Mouse (Mus musculus) macrophage (primary cell): ENCODE measurements around the gene Wdr63. TPM values are rescaled to one million over a fixed set of nuclear protein-coding genes. Genes with fewer than 3 reads are reported as not detected.

ENCODE experiments used
- H3K27ac ChIP-seq: fragments of 350-480 bp; formaldehyde crosslinking; 2 replicates; pipeline ENCODE4 v1.9.0; 2021
- H3K36me3 ChIP-seq: fragments of 350-480 bp; formaldehyde crosslinking; 2 replicates; pipeline ENCODE4 v1.9.0; 2021; ENCODE audit errors: inconsistent target
- H3K4me3 ChIP-seq: fragments of 350-480 bp; formaldehyde crosslinking; 2 replicates; pipeline ENCODE4 v1.9.0; 2021; ENCODE audit errors: inconsistent target
- H3K79me2 ChIP-seq: fragments of 350-480 bp; formaldehyde crosslinking; 2 replicates; pipeline ENCODE4 v1.9.0; 2021; ENCODE audit errors: inconsistent target
- WGBS: methylation state at CpG from one replicate; pipeline ENCODE4 v1.1.7; 2026; ENCODE audit warnings: inconsistent platforms; ENCODE audit not compliant: missing documents; 5-methylcytosine and 5-hydroxymethylcytosine counted together
- polyA plus RNA-seq: library from polyadenylated mRNA; stranded (reverse); fragments of 250-400 nt; gene quantifications from 3 replicates; pipeline ENCODE4 v1.2.4, GENCODE M21; 2018; ENCODE audit warnings: inconsistent platforms

Wdr63 gene
- polyA plus RNA-seq, 1 experiment from 2014 or later, result 0.10 TPM

DNA sequence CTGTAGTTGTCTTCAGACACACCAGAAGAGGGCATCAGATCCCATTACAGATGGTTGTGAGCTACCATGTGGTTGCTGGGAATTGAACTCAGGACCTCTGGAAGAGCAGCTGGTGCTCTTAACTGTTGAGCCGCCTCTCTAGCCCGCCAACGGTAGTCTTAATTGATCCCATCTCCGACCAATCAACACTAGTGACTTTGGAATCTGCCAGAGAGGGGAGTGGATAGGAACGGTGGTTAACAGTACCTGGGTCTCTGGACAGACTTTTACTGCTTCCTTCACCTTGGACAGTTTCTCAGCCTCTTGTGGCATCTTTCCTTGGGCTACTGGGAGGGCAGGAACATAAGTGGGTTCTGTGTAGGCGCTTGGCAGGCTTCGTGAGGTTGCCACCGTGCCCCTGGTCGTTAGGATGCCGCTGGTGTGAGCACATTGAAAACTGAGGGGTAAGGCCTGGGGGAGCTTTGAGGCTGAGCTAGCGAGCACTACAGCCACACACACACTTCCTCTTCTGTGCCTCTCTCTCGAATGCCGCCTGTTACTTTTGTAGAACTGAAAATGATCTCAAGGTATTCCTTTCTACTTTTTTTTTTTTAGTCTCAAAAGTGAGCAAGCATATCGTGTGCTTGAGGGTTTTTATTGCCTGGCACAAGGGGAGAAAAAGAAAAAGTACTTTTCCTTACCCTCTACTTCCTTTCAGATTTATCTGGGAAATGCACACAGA is 114.3 kb downstream of the Wdr63 start:
- no peaks in the 10 kb centered on the region for H3K36me3 ChIP-seq
- H3K27ac ChIP-seq, result no peak overlapping the region
- 39% methylated on average over 14 of the region's 14 CpGs for WGBS
- H3K4me3 ChIP-seq, result no peak overlapping the region
- H3K79me2 ChIP-seq, result no peaks in the 10 kb centered on the region

DNA sequence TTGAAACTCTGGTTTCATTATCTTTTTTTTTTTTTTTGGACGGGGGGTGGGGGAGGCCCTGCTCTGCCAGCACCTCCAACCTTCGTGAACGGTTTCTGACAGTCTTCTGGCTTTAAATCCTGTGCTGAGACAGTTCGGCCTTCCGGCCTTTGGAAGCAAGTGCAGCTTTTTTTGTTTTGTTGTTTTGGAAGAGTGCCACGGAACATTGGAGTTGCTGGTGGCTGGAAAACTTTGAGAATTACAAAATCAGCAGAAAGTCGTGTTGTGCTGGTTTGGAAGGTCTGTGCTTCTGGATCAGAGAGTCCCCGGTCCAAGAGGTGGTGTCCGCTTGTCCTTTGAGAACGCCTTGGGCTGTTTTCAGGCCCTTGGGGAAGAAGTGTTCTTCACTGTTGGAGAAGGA is 115.1 kb downstream of the Wdr63 start:
- 96% methylated on average over 10 of the region's 10 CpGs for WGBS
- H3K4me3 ChIP-seq, result no peak overlapping the region
- no peaks in the 10 kb centered on the region for H3K36me3 ChIP-seq
- H3K27ac ChIP-seq, result no peak overlapping the region
- no peaks in the 10 kb centered on the region for H3K79me2 ChIP-seq

DNA sequence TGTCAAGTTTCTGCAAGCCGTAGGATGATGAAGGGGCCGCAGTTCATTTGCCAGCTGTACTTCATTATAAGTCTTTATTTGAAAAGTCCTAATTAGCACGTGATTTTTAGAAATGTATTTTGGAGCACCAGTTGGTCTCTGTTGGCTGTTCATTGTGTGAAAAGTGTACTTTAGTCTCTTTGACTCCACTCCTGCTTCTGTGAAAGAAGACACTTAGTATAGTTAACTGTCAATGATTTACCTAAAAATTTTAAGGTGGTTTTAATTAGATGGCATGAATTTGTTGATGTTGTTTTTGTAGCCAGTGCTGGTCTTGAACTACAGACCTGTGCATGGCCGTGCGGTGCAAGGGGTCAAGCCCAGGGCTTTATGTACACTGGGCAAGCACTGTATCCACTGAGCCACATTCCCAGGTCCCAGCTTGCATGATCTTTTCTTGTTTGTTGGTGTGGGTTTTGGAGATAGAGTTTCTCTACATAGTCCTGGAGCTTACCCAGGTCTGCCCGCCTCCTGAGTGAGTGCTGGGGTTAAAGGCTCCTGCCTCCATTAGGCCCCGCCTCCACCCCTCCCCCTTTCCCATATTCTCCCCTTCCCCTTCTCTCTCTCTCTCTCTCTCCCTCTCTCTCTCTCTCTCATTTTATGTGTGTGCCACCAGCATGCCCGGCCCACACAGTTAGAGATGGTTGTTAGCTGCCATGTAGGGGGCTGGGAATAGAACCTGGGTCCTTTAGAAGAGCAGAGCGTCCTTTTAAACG is 115.8 kb downstream of the Wdr63 start:
- H3K27ac ChIP-seq, result no peak overlapping the region
- WGBS, result 97% methylated on average over 10 of the region's 10 CpGs
- no peak overlapping the region for H3K4me3 ChIP-seq
- H3K36me3 ChIP-seq, result no peaks in the 10 kb centered on the region
- no peaks in the 10 kb centered on the region for H3K79me2 ChIP-seq

DNA sequence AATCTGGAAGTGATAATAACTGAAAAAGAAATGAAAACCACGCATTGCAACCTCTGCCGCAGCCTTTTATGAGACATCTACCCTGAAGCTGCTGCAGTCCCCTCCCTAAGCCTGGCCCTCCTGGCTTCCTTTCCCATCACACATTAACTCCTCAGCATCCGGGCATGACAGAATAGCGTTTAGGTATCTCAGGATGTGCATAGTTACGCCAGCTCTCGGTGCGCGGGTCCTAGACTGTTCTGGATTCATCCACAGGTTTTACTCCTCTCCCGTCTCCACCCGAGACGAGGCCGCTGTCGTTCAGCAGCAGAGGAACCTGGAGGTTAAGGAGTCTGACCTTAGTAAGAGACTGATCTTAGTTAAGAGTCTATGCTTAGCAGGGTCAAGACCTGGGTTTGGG is 116.8 kb downstream of the Wdr63 start:
- WGBS, result 94% methylated on average over 13 of the region's 13 CpGs
- Histone ChIP-seq H3K4me3 (no peak overlapping the region), H3K27ac (no peak overlapping the region), H3K36me3 (no peaks in the 10 kb centered on the region), H3K79me2 (no peaks in the 10 kb centered on the region)

Other genes with a start within 250 kb of the Wdr63 start
- 33.7 to 72.6 TPM (median 47.5 TPM) in 3 replicates for gene Bcl10, start 185.3 kb downstream of the Wdr63 start, polyA plus RNA-seq
- 19.9 to 24.6 TPM (median 21.5 TPM) in 3 replicates for gene 2410004B18Rik, start 170.1 kb downstream of the Wdr63 start, polyA plus RNA-seq
- 0.04 to 0.16 TPM in 2 of 3 replicates, not detected in the other for gene Syde2, start 120.3 kb downstream of the Wdr63 start, polyA plus RNA-seq
- 38.3 to 114 TPM (median 88.0 TPM) in 3 replicates for gene Mcoln3, start 9.3 kb upstream of the Wdr63 start, polyA plus RNA-seq
- 49.3 to 81.1 TPM (median 53.6 TPM) in 3 replicates for gene Mcoln2, start 41.7 kb upstream of the Wdr63 start, polyA plus RNA-seq
- gene Lpar3, start 112.8 kb upstream of the Wdr63 start, polyA plus RNA-seq, result not detected in 3 replicates